Mouse (Mus musculus) cerebellum, adult 11-12 months (tissue): ENCODE data around the gene Pde6g.

Experiments
- DNase-seq: peaks from one replicate; pipeline ENCODE4 v3.0.0; 2022

The Pde6g gene

DNA sequence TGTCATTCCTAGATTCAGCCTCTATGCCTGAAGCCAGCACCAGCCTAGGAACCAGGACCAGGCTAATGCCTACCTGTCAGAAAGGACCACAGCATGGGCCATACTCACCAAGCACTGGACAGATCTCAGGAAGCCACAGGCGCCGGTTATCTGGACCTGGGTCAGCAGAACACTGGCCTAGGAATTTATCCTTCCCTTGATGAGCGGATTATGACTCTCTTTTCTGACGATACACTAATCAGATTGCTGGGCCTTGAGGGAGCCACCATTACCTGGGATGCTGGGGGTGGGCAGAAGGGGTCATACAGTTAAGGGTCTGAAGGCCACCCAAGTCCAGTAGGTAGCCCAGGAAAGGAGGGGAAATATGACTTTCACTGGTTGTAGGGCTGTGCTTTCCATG is at the start of gene Pde6g:
Pde6g (minus strand) TSS at position 195 of the 400 bp plus-strand sequence.
- DNase-seq: no peak

DNA sequence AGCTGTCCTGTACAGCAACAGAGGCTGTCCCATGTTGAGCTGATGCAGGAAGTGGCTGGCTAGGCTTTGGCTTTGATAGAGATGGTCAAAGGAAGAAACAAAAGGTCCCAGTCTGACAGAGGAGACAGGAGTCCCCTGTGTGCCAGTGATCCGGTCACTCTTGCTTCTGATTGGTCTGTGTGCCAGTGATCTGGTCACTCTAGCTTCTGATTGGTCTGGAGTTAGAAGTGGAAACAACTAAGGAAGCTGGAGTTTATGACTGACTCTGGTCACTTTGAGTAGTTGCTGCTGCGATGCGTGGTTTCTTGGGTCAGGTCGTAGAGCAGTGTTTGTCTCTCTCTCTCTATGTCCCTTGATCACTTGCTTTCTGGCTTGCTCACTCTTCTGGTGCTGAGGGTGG is 48.4 kb upstream of the Pde6g start:
- DNase-seq: no peak

DNA sequence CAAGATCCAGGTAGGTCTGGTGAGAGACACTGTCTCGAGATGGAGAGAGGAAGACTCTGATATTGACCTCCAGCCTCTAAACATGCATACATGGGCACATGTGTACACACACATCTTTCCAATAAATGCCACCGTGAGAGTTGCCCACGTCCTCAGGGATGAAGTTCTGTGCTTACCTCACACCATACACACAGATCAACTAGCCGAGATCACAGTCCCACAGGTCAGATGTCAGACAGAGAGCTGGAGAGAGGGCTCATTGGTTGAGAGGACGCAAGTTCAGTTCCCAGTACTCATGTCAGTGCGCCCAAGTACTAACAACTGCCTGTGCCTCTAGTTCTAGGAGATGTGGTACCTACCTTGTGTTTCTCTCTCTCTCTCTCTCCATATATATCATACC is 47.7 kb upstream of the Pde6g start:
- no peak for DNase-seq

DNA sequence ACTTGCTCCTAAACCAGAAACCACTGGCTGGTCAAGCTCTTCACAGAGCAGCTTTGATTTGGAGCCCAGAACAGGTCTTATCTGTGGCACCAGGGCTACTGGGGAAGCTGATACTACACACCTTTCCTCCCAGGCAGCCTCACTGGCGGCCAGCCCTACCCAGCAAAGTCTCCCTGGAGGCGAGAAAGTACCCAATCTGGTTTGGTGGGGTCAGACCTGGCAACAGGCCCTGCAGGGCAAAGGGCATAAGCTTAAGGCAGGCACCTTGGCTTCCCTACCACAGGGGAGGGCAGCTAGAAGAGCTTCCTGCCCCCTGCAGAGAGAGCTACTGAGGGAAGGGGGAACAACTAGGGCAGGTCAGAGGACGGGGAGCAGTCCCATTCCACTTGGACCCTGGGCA is 47.1 kb upstream of the Pde6g start:
- no peak for DNase-seq

DNA sequence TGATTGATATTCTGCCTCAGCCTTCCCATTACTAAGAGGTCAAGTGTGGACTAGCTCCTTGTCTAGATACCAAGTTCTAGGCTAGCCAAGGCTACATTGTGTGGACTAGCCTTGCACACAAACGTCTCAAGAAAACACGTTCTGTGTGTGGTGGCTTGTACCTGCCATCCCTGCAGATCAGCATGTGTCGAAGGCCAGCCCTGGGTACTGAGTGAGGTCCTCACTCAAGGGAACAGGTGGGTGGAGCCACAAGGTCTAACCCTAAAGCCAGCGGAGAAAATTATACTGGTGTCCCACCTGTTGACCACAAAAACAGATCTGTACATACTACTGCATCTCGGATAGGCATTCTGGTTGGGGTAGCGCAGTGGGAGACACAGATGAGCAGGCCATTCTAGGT is 46.6 kb upstream of the Pde6g start:
- DNase-seq: no peak

DNA sequence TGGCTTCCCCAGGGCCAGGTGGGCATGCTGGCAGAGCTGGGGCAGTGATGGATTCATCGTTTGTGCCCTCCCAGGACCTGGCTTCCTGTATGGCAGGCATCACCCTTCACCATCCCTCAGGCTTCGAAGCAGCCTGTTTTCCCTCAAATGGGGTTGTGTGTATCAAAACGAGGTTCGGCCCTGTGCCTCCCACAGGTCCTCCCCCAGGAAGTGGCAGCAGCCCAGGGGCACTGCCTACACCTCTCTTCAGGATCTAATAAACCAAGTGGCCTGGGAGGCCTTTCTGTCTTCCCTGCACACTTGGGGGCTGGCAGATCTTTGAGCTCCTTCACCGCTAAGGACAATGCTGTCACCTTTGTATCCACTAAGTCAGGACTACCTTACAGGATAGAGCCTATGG is 45.6 kb upstream of the Pde6g start:
- DNase-seq: no peak

DNA sequence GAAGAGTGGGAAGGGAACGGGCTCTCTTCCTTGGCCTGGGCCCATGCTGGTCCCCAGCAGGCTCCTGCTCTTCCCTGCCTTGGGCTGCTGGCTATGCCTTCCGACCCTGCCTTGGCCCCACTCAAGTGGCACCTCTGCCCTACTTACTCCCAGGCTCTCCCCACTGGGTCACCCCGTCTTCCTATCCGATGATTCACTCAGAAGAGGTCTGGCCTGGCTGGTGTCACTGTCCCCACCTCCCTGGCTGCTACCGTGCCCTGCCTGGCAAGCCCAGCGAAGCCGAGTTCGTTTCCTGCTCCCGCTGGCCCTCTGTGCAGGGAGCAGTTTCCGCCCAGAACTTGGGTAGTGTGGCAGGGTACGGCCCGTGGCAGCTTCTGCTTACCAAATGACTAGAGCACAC is 44.9 kb upstream of the Pde6g start:
- no peak for DNase-seq

DNA sequence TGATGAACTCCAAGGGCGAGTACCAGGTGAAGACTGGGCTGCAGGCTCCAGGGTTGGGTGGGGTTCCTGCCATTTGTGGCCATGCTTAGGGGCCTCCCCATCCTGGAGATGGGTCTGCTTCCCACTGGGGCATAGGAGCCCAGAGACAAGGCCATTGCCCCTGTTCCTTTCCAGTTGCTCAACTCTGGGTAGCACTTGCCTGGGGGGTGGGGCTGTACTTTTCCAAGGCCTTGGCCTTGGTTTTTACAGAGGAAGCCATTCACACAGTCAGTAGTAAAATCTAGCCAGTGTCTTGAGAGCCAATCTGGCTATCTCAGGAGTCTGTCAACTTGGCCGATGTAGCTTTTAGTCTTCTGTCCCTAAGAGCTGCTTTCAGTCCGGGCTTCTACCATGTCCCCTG is 44.1 kb upstream of the Pde6g start:
- no peak for DNase-seq

DNA sequence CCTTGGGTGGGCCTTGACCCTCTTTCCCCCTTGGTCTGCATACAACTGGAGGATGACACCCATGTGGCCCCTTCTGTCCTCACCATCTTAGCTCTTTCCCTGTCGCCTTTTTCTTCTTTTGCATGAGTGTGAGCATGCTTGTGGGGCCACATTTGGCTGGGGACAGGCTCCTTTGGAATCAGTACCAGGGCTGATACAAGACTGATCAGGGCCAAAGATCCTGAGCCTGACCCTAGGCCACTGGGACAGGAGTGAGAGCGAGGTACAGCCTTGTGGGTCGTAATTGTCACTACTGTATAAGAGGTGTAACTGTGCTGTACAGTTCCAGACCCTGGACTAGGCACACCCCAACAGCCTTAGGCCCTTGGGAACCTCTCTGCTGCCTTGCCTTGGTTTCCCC is 40.6 kb upstream of the Pde6g start:
- DNase-seq: no peak

DNA sequence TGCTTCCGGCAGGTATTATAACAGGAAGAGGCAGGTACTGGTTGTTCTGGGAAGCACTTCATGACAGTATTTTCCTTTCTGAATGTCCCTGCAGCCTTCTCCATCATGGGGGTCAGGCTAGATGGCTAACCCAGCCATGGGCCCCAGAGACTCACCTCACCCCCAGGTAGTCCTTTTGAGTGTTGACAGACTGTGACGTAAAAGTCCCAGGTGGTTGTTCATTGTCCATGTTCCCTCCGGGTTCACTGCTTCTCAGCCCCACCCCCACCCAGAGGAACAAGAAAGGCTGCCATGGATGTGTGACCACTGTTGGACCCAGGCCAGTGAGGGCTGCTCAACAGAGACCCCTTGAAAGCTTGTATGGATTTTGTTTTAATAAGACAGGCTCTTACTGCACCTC is 40.1 kb upstream of the Pde6g start:
- no peak for DNase-seq

DNA sequence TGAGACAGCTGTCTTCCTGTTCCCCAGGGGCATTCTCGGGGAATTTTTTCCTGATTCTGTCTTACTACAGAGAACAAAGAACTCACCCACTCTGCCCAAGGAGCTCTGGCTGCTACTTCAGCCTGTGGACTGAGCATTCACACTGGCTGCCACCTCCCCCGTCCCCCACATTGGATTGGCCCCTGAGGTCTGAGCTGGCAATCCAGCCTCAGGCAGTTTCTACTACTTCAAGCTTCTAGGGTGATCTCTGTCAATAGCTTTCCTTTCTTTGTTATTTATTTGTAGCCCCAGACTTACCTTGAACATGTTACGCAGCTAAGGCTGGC is 39.5 kb upstream of the Pde6g start:
- DNase-seq: no peak

DNA sequence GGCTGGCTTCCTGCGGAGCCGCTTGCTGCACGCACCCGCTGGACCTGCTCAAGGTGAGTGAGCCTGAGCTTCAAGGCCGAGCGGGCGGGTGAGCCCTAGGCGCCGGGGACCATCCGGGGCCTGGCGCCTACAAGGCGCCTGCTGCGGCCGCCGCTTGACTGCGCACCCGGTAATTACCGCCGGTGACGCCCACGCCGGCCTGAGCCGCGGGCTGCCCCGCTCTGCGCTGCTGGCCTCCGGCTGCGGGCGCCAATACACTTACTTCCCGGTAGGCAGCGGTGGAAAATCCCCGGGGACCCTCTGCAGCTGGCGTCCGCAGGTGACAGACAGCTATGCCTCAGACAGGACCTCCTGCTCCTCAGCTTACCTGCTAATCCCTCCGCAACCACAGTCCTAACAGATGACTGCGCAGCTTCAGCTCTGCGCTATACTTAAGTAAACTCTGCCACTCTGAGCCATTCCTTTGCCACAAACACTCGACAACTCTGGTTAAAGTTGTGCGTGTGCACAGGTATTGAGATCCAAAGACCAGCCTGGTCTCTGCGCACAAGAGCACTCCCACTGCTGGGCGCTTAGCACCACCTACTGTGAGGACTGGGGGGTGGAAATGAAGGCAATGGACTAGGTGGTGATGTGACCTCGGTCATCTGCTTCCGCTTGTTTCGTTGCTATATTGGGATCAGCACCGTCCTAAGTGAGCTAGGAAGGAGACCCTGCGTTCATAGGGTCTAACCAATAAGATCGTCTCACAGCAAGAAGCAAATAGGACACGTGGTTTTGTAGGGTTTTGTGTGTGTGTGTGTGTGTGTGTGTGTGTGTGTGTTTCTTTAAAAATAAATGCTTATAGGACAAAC is 39.0 kb upstream of the Pde6g start:
- DNase-seq: no peak

DNA sequence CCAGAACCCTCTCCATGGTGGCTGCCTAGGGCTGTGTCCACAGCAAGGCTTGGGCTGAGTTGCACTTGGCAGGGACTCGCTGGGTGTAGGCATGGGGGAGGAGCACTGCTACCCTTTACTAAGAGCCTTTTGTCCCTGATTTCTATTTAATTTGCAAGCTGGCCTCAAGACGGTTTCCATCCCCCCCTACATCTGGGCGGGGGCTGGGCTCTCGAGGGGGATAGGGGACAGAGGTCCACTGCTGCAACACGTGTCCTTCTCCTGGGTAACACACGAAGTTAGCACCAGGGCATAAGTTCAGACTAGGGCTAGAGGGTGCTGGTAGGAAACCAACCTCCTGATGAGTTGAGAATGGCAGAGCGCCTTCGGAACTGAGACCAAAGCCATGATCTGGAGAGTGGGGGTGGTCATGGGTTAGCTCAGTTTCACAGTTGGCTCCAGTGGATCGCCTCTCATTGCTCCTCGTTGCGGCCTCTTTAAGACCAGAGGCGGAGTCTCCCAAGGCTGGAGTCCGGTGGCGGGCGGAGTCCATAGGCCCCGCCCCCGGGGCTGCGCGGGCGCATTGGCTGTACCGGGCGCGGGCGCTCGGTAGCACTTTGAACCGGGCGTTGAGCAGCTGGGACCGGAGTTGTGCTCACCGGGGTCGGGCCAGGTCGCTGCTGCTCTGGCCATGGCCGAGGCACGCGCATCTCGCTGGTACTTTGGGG is 38.2 kb upstream of the Pde6g start, which contains the start of gene Slc25a10:
Slc25a10 (plus strand) TSS at position 524 of the 707 bp plus-strand sequence.
- DNase-seq: peak; percentile 86

DNA sequence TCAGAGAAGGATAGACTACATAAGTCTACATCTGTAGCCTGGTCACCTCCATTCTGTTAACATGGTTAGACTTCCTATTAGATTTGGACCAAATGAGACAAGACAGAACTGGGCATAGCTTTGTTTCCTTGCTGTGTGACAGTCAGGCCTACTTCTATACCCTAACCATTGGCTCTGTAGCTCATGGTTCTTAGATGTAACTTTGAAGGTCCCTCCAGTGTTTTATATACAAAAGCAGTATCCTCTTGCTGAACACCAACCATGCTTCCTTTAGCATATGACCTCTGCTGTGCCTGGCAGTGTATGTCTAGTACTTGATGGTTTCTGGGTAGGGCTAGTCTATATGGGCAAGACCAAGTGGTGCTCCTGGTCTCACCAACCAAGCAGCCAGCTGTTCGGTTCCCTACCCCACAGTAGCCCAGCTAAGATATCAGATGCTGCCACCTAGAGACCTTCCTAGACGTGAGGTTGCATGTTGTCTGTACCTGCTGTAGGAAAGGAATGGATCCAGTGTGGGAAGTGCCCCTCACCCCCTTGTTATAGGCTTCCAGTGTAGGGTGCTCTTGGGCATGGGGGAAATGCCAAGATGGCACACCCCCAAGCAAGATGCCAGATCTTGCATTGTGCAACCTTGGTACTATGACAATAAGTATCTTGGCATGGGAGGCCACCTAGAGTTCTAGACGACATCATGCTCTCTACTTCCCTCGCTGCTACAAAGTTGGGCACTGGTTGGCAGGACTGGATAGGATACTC is 37.2 kb upstream of the Pde6g start:
- peak; percentile 54 for DNase-seq

DNA sequence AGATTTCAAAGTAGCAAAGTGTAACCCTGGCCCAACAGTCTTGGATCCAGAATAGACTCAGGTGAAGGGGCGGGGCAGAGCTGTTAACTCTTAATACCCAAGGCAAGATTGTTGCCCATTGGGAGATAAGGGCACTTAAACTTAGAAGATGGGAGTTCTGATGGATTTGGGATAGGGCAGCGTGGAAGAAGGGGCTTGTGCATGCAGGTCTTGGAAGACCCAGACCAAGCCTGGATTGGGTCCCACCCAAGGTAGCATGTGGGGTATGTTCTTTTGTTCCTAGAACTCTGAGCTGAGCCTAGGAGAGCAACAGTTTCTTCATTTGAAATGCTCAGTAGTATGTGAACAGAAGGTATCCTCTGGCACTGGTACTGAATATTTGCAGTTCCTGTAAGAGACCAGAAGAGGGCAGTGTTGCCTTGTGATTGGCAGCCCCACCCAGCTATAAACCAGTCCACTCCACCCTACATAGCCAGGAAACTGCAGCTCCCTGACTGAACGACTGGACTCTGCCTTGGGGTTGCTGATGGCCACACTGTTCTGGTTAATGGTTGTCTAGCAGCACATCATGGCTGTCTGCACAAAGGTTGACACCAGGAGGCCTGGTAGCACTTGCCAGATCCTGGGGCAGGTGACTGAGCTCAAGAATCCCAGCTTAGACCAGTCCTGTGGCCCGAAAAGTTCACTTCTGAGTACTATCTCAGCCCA is 35.9 kb upstream of the Pde6g start:
- peak; percentile 73 for DNase-seq

DNA sequence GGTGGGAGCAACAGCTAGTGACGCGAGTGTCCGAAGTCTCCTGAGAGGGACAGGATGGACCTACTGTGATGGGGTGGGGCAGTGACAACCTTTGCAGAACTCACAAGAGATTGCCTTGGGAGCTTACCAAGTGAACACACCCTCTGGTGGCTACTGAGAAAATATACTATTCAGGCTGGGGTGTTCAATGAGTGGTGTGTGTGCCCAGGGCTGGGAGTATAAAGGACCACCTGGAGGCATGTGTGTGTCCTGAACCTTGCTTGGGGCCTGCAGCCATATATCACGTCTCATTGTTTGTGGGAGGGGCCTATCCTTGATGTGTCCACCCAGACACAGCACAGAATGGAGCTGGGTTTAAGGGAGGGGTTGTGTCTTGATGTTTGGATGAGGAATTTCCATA is 35.2 kb upstream of the Pde6g start:
- no peak for DNase-seq

DNA sequence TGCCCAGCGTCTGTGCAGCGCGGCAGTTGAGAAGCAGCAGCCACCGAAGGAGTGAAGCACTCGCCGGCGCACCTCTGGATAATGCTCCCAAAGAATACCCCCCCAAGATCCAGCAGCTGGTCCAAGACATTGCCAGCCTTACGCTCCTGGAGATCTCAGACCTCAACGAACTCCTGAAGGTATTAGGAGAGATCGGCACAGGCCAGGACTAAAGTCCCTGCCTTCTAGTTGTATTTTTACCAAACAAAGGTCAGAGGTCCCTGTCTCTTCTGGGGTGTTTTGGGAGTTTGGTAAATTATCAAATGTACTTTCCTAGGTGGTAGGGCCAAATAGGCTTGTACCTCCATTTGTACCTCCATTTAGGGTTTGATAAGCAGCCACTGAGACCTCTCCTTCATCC is 32.0 kb upstream of the Pde6g start:
- no peak for DNase-seq

DNA sequence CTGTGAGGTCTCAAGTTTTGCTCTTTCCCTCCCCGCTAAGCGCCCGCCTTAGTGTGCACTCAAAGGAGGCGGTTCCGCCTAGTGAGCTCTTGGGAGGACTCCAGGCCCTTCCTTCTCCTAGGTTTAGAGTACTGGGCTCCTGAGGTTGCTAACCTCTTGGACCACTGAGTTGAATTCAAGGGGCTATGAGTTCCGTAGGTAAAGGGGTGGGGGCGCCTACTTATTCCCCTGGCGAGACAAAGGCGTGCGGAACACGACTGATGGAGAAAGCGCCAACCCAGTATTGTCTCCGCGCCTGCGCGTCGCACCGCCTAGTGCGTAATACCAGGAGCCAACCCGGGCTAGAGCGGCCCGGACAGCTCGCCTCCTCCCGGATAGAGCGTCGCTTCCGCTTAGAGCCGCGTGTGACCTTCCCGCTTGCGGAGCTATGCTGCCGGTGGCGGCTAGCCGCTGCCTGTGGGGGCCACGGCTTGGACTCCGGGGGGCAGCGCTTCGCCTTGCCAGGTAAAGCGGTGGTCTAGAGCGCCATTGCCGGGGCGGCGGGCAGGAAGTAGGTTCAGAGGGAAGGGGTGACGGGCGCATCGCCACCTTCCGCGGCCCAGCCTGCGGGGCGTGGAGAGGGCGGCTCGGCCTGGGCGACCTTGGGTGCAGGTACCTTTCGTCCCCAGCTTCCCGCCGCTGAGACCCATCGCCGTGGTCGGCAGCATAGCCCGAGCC is 31.1 kb upstream of the Pde6g start, which contains the start of gene Mrpl12:
Mrpl12 (plus strand) TSS at position 349 of the 717 bp plus-strand sequence.
- peak; percentile 89 for DNase-seq

DNA sequence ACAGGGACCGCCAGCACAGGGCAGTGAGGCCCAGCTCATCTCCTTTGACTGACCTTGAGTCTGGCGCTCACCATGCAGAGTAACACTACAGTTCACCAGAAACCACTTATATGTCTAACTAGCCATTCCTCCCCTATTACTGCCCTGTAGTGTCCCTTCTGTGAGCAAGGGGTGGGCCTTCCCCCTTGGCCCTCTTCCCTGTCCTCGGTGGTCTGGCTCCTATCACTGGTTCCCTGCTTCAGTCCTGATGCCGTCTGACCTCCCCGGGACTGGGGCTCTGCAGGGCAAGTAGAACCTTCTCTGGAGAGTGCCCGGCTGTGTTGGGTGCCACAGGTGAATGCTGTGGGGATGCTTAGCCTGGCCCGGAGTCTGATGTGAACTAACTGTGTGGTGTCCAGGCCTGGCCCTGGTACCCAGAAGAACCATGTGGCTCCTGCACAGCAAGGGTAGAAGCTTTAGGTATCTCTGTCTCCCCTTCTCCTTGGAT is 30.2 kb upstream of the Pde6g start:
- peak; percentile 47 for DNase-seq

DNA sequence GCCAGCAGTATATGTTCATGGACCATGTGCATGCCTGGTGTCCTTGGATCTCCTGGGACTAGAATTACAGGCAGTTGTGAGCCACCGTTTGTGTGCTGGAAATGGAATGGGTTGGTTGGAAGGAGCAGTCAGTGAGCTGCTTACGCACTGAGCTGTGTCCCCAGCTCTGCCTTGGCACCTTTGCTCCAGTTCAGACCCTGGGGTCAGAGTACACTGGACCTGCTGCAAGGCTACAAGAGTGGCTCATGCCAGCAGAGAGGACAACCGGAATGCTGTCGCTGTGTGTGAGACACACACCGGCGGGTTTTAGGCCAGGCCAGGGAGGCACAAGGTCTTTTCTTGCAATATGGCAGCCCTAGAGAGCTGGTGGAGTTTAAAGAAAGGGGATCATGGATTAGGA is 18.8 kb upstream of the Pde6g start:
- DNase-seq: no peak

DNA sequence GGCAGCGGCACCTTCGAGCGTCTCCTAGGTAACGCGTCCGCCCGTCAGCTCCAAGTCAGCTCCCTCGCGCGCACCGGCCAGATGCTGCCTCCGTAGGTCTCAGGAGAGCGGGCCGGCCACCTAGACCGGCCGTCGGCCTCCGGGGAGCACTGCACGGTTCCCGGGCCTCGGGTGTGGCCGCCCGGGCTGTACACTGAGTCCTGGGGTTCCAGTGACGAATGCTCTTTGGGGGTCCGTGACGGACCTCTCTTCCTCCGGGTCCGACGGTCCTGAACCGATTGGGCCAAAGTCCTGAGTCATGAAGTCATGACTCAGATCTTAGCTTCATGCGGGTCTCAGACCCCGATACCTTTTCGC is 14.4 kb upstream of the Pde6g start:
- no peak for DNase-seq

DNA sequence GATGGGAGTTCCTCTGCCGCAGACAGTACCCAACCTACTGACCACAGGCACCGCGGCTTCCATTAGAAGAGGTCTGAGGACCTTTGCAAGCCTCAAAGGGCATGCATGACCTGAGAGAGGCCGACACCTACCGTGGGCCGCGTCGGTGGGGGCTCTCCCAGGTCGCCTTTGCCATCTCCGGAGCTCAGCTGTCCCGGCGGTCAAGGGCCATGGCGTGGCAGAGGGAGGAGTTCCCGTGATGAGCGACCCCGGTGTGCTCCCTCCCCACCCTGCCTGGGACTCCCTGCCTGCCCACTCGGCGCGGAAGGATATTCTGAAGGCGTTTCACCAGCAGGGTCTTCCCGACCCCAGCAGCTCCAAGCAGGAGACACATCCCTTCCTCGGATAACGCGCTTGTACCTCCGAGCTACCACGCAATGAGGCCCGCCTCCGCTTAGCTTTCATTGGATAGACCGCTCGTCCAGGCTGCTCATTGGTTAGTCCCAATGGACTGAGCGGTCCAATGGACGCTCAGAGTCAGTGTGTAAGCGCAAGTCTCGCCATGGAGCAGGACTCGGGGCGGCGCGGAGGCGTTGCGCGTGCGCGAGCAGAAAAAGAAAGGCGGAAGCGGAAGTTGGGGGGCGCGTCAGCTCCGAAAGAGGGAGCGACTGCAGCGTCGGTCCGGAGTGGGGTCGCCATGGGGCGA is 13.9 kb upstream of the Pde6g start, which contains the start of gene Arl16:
Arl16 (minus strand) TSS at position 557 of the 685 bp plus-strand sequence.
- DNase-seq: peak; percentile 94
